Mouse (Mus musculus) layer of hippocampus, postnatal 10 days (tissue): ENCODE data around the gene Plg. TPM values are rescaled to one million over a fixed set of nuclear protein-coding genes. Genes with fewer than 3 reads are reported as not detected.

Experiments
- DNase-seq, 2 experiments: peaks; one replicate each; pipeline ENCODE4 v3.0.0; 2021; ENCODE audit warnings: low spot score in 2 of 2
- long read RNA-seq: library from polyadenylated mRNA; stranded (forward); transcript quantifications from one replicate; pipeline ENCODE4 v2.0.0, GENCODE M21; 2023
- total RNA-seq, 2 experiments: library from RNA; stranded (reverse); gene quantifications; 2 replicates each; pipeline ENCODE4 v1.2.3; 2021

The Plg gene
- not detected for total RNA-seq
- long read RNA-seq = 0 reads

DNA sequence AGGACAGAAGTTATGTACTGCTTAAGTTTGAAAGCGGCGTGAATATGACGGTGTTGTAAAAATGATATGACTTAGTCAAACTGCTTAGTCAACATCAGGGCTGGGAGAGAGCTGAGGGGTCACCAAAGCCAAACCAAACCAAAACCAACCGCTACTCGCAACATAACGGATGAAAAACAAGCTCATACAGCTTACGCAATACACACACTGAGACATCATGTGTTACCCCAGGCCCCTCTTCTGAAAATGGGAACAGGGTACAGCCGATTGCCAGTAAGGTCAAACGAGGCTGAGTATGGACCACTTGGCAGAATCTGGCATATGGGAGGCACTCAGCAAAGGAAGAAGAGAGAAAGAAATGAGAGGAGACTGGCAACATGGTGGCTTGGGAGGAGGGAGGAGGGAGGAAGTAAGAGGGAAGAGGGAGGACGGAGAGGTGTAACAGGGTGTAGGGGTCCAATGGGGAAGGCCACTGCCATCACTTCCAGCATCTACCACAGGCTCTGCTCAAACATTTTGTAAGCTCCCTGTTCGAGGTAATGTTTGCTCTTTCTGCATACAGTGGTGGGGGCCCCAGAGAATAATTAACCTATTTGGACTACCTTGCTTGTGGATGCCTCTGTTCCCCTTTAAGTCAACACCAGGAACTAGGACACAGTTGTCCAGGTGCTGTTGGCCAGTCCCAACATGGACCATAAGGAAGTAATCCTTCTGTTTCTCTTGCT, at the start of gene Plg:
Plg (plus strand) TSS at position 628 of the 725 bp plus-strand sequence.
- DNase-seq = no peak

DNA sequence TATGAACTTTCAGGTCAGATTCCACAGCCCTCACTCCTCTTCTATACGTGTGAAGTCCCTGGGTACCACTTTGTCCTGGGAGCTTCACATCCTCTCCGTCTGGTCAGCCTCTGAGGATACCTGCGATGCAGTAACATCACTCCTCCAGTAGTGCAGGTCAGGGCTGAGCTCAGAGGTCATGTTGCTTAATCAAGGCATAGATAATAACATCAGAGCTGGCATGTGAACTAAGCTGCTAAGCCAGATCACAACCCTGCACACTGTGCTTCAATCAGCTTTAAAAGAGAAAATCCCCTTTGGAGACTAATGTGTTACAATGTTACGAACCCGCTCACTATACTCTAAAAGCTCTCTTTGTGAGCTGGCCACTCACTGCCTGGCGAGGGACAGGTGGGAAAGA, 43.3 kb upstream of the Plg start:
- no peak for DNase-seq

GRCm38 (mm10) chr17:12336073-12336868, 42.1 kb upstream of the Plg start:
- no peak for DNase-seq

DNA sequence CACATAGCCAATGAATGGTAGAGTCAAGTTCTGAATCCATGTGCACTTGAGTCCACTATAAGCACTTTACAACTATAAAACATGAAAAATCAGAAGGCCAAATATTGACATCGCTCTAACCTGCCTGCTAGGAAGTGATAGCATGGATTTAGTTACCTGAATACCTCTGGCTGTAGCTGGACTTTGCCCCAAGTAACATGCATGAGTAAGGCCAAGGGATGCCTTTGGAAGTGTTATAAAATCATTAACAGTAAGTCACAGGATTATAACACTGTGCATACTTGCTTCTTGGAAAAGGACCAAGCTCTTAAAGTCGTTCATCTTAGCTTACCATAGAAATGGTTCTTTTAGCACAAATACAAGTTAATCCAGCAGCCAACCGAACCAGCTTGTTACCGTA, 41.3 kb upstream of the Plg start:
- DNase-seq = no peak

DNA sequence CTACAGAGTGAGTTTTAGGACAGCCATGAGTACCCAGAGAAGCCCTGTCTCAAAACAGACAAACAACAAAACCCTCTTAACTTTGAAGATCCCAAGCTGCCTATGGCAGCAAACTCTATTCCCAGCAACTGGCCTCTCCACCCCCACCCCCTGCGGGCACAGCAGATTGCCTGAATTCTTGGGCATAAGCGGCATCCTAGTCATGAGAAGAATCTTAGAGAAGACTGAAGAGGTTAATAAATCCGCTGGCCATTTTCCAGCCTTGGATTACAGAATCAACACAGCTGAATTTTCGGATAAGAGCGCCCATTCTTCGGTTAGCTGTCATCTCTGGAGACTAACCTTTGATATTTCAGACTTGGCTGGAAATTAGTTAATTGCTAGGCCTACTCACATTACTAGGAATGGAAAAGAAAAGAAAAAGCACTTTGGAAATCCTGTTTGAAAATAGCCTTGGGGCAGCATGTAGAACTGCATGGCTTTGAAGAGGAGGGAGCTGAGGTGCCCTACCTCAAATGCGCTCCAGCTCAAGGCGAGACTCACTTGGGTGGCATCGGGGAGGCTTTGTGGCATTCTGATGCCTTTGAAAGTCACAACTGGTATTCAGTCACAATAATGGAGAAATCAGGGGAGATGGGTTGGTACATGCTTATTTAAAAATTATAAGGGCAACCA, 34.6 kb upstream of the Plg start:
- no peak for DNase-seq

- DNase-seq = no peak
Observed at GRCm38 (mm10) chr17:12347462-12347861, 30.9 kb upstream of the Plg start.

GRCm38 (mm10) chr17:12351564-12351963, 26.8 kb upstream of the Plg start:
- no peak for DNase-seq

- DNase-seq = no peak
Observed at GRCm38 (mm10) chr17:12352781-12353180, 25.6 kb upstream of the Plg start.

GRCm38 (mm10) chr17:12359876-12360275, 18.5 kb upstream of the Plg start:
- DNase-seq = no peak

DNA sequence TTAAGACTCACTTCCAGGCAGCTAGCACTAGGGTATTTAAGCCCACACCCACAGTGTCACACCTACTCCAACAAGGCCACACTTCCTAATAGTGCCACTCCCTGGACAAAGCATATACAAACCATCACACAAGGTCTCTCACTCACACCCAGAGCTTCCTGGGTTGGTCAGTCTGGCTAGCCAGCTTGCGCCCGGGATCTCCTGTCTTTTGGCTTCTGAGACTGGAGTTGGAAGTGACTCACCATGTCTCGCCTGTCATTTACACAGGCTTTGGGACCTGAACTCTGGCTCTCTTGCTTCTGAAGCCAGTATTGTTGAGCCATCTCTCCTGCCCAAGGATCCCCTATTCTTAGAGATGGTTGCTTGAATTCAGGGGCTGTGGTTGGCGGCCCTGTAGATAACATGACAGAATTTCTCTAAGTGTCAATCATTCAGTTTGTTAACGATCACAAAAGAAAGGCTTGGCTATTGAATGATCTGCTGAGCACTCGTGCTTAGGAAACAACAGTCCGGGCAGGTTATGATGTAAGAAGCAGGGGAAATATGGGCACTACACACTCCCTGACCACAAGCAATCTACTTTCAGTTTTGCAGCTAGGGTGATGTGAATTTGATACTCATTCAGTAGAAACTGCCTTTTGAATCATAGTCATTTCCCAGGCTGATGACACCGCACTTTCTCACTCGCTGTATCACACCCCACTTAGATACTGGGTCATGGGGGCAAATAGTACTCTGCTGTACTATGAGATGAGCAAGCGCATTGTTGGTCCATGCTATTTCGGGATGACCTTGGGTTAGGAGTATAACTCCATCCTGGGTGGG, 14.6 kb upstream of the Plg start:
- DNase-seq = no peak

- DNase-seq = peak; percentile 29 to 47
Observed at GRCm38 (mm10) chr17:12364426-12364735, 14.0 kb upstream of the Plg start.

- peak; percentile 65 to 76 for DNase-seq
Observed at GRCm38 (mm10) chr17:12367373-12367930, 11.0 kb upstream of the Plg start.

- DNase-seq = no peak
Observed at GRCm38 (mm10) chr17:12369393-12369792, 9.0 kb upstream of the Plg start.

- DNase-seq = no peak
Observed at GRCm38 (mm10) chr17:12370289-12370688, 8.1 kb upstream of the Plg start.

DNA sequence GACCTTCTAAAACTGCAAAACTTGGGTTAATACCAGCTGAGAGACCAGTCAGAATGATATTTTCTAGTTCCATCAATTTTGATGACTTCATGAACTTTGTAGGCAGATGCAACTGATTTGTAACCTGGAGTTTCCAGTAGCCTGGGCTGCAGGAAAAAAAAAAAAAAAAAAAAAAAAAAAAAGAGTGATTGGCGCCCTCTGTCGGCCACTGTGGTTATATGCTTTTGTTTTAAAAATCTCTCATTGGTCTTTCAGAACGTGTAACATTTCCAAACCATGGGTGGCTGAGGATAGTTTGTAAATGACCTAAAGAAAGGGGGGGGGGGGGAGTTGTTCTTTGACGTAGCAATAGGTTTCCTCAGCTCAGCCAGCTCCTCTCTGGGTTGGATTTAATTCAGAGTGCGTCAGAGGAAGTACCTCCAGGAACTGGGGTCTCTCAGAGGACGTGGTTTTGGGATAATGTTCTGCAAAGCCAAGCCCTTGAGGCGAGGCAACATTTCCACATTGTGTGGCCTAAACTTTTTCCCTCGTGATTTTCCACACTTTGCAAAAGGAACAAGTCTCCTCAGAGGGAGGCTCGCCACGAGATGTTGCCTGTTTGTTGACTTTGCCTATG, 7.0 kb upstream of the Plg start:
- peak in 1 of 2 experiments; percentile 43 for DNase-seq

DNA sequence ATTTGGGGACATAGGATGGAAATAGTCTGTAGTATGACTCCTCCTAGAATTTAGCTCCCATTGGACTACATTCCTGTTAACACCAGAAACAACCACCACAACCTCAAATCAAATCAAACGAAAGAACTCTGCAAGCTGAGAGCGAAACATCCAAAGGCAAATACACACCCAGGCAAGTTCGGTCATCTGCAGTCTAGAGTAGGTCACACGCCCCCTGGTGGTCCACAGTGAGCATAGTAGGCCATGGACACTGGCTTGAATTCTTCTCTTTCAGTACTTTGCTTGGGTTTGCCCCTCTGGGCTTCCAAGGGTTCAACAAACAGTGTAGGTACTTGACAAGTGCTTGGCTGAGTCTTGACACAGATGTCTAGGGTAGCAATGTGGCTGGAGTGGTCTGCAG, 6.4 kb upstream of the Plg start:
- peak; percentile 67 to 75 for DNase-seq

DNA sequence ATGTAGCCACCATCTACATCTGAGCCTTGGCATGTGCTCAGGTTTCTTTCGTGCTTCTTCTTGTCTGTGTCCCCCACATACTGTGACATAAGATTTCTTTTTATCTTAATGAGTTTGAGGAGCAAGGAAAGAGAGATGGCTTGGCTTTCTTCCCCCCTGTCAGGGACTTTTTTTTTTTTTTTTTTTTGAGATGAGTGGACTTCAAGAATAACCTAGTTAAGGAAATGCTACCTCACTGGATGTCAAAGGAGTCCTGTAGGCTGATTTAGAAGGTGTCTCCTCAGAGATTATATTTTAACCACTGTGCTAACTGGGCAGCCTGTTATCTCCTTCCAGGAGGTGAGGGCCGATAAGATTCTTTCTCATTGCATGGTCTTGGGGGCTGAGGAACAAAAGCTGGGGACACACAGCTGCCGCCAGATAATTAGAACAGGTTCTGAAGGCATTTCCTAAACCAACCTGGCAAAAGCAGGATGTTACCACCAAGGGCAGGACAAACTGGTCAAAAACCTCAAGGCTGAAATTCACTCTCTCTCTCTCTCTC, 4.7 kb upstream of the Plg start:
- DNase-seq = no peak

- no peak for DNase-seq
Observed at GRCm38 (mm10) chr17:12380287-12380686, 1.9 kb downstream of the Plg start.

DNA sequence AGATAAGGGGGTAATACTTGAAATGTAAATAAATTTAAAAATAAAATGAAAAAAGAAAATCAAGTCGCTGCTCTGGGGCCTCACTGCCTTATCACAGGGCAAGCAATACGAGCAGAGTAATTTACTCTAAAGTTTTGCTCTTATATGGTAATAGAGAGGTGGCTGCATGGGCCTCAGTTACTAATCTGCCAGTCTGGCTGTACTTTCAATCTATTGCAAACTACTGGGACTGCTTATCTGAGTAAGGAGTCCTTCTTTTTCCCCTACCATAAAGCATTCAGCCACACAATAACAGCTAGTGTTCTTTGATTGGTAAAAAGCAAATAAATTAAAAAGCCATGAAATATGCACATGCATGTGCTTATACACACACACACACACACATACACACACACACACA, 3.2 kb downstream of the Plg start:
- DNase-seq = no peak

DNA sequence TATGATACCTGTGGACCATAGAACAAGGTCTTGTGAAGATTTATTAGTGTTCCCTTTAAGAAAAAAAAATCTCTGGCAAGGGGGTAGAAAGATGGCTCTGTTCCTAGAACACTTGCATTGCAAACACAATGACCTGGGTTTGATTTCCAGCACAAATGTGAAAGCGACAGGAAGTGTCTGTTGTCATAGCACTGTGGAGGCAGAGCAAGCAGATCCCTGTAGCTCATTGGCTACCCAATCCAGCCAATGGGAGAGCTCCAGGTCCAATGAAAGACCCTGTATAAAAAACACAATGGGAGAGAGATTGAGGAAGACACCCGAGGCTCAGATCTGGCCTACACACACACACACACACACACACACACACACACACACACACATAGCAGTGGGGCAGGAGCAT, 4.1 kb downstream of the Plg start:
- no peak for DNase-seq
